12 mouse cellular contexts compared by ENCODE assay signal in the genomic region with DNA sequence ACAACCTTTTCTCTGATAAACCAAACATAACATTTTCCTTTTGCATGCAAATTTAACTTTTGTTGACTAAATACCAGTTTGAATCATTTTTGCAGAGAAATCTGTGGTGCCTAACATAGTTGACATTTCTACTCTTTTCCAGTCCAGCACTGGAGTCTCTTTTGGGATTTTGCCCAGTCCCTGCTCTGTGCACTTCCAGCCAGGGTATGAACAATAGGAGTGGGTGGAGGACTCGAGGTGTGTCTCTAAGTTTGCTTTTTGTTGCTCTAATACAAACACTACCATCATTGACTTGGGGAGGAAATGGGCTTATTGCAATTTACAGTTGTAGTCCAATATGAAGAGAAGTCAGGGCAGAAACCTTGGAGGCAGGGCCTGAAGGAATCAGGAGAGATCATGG.
"Had no signal": no experiment of that assay in that cellular context is flagged by ENCODE, and none has a peak within 500 bp of the region (broad histone marks: within the 10 kb centered on the region; RNA-seq: fewer than 3 reads in every experiment).

No protein-coding gene starts in this region.

- H3K27ac ChIP-seq: intestine, embryonic 15.5 days; kidney, embryonic 15.5 days; limb, embryonic 15.5 days; liver, embryonic 12.5 days; midbrain, embryonic 13.5 days; neural tube, embryonic 15.5 days had no signal

- DNase-seq: kidney, adult 18-20 months; kidney, postnatal 25 days; layer of hippocampus, postnatal 36 days; right cerebral cortex, adult 18-20 months; right cerebral cortex, postnatal 25 days; thymus, postnatal 4 days had no signal

- H3K36me3 ChIP-seq: intestine, embryonic 15.5 days; kidney, embryonic 15.5 days; limb, embryonic 15.5 days; liver, embryonic 12.5 days; midbrain, embryonic 13.5 days; neural tube, embryonic 15.5 days had no signal

- H3K9me3 ChIP-seq: intestine, embryonic 15.5 days; kidney, embryonic 15.5 days; limb, embryonic 15.5 days; liver, embryonic 12.5 days; midbrain, embryonic 13.5 days; neural tube, embryonic 15.5 days had no signal

- H3K9ac ChIP-seq: intestine, embryonic 15.5 days; kidney, embryonic 15.5 days; limb, embryonic 15.5 days; liver, embryonic 12.5 days; midbrain, embryonic 13.5 days; neural tube, embryonic 15.5 days had no signal

- H3K27me3 ChIP-seq: intestine, embryonic 15.5 days; kidney, embryonic 15.5 days; limb, embryonic 15.5 days; liver, embryonic 12.5 days; midbrain, embryonic 13.5 days; neural tube, embryonic 15.5 days had no signal

- H3K4me2 ChIP-seq: intestine, embryonic 15.5 days; kidney, embryonic 15.5 days; limb, embryonic 15.5 days; liver, embryonic 12.5 days; midbrain, embryonic 13.5 days; neural tube, embryonic 15.5 days had no signal

- ATAC-seq: intestine, embryonic 15.5 days; liver, embryonic 12.5 days; midbrain, embryonic 13.5 days had no signal

- H3K4me1 ChIP-seq: intestine, embryonic 15.5 days; liver, embryonic 12.5 days; midbrain, embryonic 13.5 days had no signal

- H3K4me3 ChIP-seq: intestine, embryonic 15.5 days; kidney, embryonic 15.5 days; limb, embryonic 15.5 days; liver, embryonic 12.5 days; midbrain, embryonic 13.5 days; neural tube, embryonic 15.5 days had no signal
